Mouse (Mus musculus): ENCODE data around the gene Exoc3l4. TPM values are rescaled to one million over a fixed set of nuclear protein-coding genes. Genes with fewer than 3 reads are reported as not detected.

Exoc3l4 gene
- polyA plus RNA-seq, 1 experiment, result 10.0 TPM

DNA sequence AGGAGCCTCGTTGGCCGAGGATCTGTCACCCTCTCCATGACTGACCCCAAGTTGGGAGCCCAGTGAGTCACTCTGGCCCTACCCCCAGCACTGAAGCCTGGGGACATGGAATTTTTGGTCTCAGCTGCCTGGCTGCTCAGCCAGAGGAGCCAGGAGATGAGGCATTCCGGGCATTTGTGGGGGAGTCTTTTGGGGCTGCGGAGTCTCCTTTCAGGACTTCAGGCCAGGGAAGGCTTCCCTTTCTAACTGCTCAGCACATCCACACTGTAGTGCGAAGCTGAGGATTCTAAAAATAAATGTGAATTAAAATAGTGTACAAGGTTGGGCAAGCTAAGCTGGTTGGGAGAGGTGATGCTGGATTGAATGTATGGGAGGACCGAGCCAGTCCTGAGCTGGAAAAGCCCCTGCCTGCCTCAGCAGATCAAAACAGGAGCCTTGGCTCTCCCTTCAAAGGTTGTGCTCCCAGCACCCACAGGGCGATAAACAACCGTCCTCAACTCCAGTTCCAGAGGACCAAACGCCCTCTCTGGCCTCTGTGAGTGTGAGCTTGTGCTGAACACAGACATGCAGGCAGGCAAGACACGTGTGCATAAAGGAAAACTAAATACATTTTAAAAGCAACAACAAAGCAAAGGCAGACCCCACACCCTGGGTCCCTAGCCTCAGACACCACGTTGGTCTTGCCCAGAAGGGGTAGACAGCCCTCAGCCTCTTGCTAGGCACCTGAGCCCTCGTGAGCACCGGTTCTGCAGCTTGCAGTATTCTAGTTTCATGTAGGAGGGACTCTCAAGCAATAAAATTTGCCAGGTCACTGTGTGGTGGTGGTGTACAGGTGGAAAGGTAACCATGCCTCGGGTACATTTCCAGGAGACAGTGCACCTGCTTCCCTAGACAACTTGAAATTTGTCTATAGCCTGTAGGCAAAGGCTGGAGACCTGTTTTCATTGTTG, 14.3 kb downstream of the Exoc3l4 start:
- Histone ChIP-seq H3K27ac (ENCODE audit: insufficient read depth, low read length) (no peak overlapping the region), H3K4me1 (ENCODE audit: control insufficient read depth, insufficient read depth, low read length) (no peaks in the 10 kb centered on the region), H3K4me3 (replicated peaks; ENCODE audit: insufficient read depth, low read depth, low read length) (no peak overlapping the region), H3K27me3 (ENCODE audit: control insufficient read depth, insufficient read depth, low read length) (no peaks in the 10 kb centered on the region)
- 65% methylated on average over 14 of the region's 14 CpGs for WGBS
- DNase-seq, result no peak
- TF ChIP-seq CTCF (IDR thresholded peaks at IDR 0.05; ENCODE audit: borderline replicate concordance, insufficient read depth, low read depth, low read length) (no peak), POLR2A (IDR thresholded peaks at IDR 0.05; ENCODE audit: borderline replicate concordance, insufficient read depth, low read length) (no peak)

DNA sequence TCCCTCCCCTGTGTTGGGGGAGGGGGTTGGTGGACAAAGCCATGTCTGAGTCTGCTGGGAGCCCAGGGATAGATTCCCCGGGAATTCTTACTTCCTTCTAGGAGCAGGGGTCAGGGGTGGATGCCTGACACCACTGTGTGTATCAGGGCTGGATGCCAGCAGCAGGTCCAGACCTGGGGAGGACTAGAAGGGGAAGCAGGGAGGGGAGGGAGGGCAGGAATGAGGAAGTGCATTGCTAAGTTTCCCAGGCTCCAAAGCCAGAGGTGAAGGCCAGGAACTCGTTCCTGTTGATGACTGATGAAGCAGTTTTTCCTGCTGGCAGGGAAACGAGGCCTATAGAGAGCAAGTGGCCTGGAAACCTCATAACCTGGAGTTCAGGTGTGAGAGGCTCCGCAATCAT, 15.3 kb downstream of the Exoc3l4 start:
- Histone ChIP-seq H3K27me3 (ENCODE audit: control insufficient read depth, insufficient read depth, low read length) (no peaks in the 10 kb centered on the region), H3K4me1 (ENCODE audit: control insufficient read depth, insufficient read depth, low read length) (no peaks in the 10 kb centered on the region), H3K4me3 (replicated peaks; ENCODE audit: insufficient read depth, low read depth, low read length) (no peak overlapping the region), H3K27ac (ENCODE audit: insufficient read depth, low read length) (no peak overlapping the region)
- 66% methylated on average over 4 of the region's 4 CpGs for WGBS
- TF ChIP-seq POLR2A (IDR thresholded peaks at IDR 0.05; ENCODE audit: borderline replicate concordance, insufficient read depth, low read length) (no peak), CTCF (IDR thresholded peaks at IDR 0.05; ENCODE audit: borderline replicate concordance, insufficient read depth, low read depth, low read length) (no peak)
- DNase-seq, result no peak

DNA sequence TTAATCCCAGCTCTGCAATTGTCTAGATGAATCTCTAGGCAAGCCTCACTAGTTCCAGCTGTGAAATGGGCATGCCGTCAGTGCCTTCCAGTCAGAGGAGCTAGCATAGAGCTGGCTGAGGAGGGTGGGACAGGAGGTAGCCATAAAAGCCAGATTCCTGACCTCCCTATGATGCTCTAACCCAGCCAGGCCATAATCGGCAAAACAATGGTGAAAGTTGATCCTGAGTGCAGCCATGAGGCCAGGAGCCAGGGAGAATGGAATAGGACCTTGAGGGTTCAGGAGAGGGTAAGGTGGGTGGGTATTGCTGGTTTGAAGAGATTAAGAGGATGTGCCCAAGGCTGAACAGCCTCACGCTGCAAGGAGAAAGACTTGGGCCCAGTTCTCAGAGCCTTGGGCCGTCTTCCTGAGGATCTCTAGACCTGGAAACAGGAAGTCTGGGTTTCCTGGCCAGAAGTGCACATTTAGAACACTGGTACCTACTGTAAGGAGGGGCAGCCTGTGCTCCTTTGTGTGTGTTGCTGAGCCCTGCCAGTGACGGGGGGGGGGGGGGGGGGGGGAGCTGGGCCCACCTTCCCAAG, 16.0 kb downstream of the Exoc3l4 start:
- no peak for TF ChIP-seq POLR2A (IDR thresholded peaks at IDR 0.05; ENCODE audit: borderline replicate concordance, insufficient read depth, low read length)
- TF ChIP-seq CTCF (IDR thresholded peaks at IDR 0.05; ENCODE audit: borderline replicate concordance, insufficient read depth, low read depth, low read length), result no peak
- DNase-seq, result no peak
- WGBS, result 77% methylated on average over 5 of the region's 5 CpGs
- Histone ChIP-seq H3K27me3 (ENCODE audit: control insufficient read depth, insufficient read depth, low read length) (no peaks in the 10 kb centered on the region), H3K4me1 (ENCODE audit: control insufficient read depth, insufficient read depth, low read length) (no peaks in the 10 kb centered on the region), H3K27ac (ENCODE audit: insufficient read depth, low read length) (no peak overlapping the region), H3K4me3 (replicated peaks; ENCODE audit: insufficient read depth, low read depth, low read length) (no peak overlapping the region)

DNA sequence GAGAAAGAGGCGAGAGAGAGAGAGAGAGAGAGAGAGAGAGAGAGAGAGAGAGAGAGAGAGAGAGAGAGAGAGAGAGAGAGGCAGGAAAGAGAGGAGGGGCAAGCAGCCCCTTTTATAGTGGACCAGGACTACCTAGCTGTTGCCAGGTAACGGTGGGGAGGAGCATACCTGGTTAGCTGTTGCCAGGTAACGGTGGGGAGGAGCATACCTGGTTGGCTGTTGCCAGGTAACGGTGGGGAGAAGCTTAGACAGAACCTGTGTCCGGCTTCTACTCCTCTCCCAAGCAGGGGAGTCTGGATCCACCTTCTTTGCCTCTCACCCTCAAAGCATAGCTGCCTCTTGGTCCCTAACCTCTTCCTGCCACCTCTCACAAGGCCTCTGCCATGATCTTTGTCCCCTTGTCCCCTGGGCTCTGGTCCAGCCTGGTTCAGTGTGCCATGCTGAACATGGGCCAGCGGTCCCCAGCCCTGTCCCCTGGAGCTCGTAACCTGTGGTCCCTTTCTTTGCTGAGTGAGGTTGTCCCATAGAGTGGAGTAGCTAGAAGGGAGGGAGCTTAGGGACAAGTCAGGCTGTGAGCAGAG, 17.4 kb downstream of the Exoc3l4 start:
- WGBS, result 38% methylated on average over 7 of the region's 7 CpGs
- H3K27ac ChIP-seq (ENCODE audit: insufficient read depth, low read length), result no peak overlapping the region

DNA sequence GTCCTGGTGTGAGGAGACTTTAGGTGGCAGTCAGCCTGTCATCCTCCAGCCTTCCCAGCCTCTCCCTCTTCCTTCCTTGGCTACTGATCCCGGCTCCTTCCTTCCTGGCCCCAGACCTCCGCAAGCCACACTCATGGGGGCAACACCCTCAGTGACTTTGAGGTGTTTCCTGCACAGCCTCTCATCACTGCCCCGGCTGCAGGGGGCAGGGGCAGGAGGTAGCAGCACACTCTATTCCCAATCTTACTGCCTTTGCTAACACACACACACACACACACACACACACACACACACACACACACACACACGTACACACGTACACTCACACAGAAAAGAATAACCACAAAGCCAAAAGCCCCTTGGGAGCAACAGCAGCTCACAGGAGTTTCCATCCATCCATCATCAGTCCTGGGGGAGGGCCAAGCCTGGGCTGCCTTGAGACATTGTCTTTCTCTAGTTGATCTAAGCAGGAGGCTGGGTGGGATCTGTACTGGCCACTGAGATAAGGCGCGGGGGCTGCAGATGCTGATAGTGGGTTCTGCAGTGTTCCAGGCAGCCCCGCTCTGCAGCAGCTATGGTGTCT, 18.0 kb downstream of the Exoc3l4 start:
- Histone ChIP-seq H3K27ac (ENCODE audit: insufficient read depth, low read length) (no peak overlapping the region), H3K27me3 (ENCODE audit: control insufficient read depth, insufficient read depth, low read length) (no peaks in the 10 kb centered on the region), H3K4me3 (replicated peaks; ENCODE audit: insufficient read depth, low read depth, low read length) (no peak overlapping the region), H3K4me1 (ENCODE audit: control insufficient read depth, insufficient read depth, low read length) (no peaks in the 10 kb centered on the region)
- no peak for DNase-seq
- no peak for TF ChIP-seq POLR2A (IDR thresholded peaks at IDR 0.05; ENCODE audit: borderline replicate concordance, insufficient read depth, low read length)
- no peak for TF ChIP-seq CTCF (IDR thresholded peaks at IDR 0.05; ENCODE audit: borderline replicate concordance, insufficient read depth, low read depth, low read length)
- WGBS, result 63% methylated on average over 8 of the region's 8 CpGs

More for the DNA sequence above, 17.4 kb downstream of the Exoc3l4 start:
- Histone ChIP-seq H3K4me3 (replicated peaks; ENCODE audit: insufficient read depth, low read depth, low read length) (no peak overlapping the region), H3K4me1 (ENCODE audit: control insufficient read depth, insufficient read depth, low read length) (no peaks in the 10 kb centered on the region), H3K27me3 (ENCODE audit: control insufficient read depth, insufficient read depth, low read length) (no peaks in the 10 kb centered on the region)
- no peak for TF ChIP-seq POLR2A (IDR thresholded peaks at IDR 0.05; ENCODE audit: borderline replicate concordance, insufficient read depth, low read length)
- no peak for TF ChIP-seq CTCF (IDR thresholded peaks at IDR 0.05; ENCODE audit: borderline replicate concordance, insufficient read depth, low read depth, low read length)
- no peak for DNase-seq

DNA sequence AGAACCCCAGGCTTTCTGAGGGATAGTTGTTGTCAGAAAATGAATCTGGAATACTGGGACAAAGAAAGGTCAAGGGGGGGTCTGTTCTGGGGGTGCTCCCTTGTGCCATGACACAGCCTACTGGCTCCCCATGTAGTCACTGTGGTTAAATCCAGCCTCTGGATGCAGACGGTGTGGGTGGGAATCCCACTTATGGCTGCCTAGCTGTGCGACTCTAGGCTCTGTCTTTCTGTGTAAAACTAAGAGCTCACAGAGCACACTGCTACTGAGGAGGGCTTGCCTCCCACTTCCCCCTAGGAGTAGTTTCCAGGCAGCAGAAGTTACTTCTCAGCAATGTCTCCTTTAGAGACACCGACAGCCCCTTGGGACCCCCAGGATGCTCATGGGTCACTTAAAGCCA, 19.4 kb downstream of the Exoc3l4 start:
- WGBS, result 76% methylated on average over 3 of the region's 3 CpGs
- Histone ChIP-seq H3K27me3 (ENCODE audit: control insufficient read depth, insufficient read depth, low read length) (no peaks in the 10 kb centered on the region), H3K27ac (ENCODE audit: insufficient read depth, low read length) (no peak overlapping the region), H3K4me3 (replicated peaks; ENCODE audit: insufficient read depth, low read depth, low read length) (no peak overlapping the region), H3K4me1 (ENCODE audit: control insufficient read depth, insufficient read depth, low read length) (no peaks in the 10 kb centered on the region)
- TF ChIP-seq POLR2A (IDR thresholded peaks at IDR 0.05; ENCODE audit: borderline replicate concordance, insufficient read depth, low read length) (no peak), CTCF (IDR thresholded peaks at IDR 0.05; ENCODE audit: borderline replicate concordance, insufficient read depth, low read depth, low read length) (no peak)
- DNase-seq, result no peak

DNA sequence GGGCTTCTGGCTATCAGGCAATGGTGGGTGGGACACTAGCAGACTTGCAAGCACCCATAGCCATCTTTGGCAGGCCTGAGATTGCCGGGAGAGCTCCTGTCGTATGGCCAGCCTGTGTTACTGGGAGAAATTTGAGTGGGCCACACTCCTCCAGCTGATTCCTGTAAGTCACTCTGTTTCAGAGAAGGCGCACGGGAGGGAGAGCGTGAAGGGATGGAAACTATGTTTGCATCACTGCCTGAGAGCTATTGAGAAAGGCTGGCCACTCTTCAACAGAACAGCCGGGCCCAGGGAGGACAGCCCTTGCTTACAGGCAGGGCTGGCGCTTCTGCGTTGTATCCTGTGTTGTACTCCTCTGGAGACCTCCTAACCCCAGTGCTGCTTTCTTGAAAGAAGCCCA, 19.8 kb downstream of the Exoc3l4 start:
- Histone ChIP-seq H3K27me3 (ENCODE audit: control insufficient read depth, insufficient read depth, low read length) (no peaks in the 10 kb centered on the region), H3K27ac (ENCODE audit: insufficient read depth, low read length) (no peak overlapping the region), H3K4me3 (replicated peaks; ENCODE audit: insufficient read depth, low read depth, low read length) (no peak overlapping the region), H3K4me1 (ENCODE audit: control insufficient read depth, insufficient read depth, low read length) (no peaks in the 10 kb centered on the region)
- 46% methylated on average over 8 of the region's 8 CpGs for whole genome bisulfite sequencing
- DNase-seq, result no peak
- TF ChIP-seq POLR2A (IDR thresholded peaks at IDR 0.05; ENCODE audit: borderline replicate concordance, insufficient read depth, low read length) (no peak), CTCF (IDR thresholded peaks at IDR 0.05; ENCODE audit: borderline replicate concordance, insufficient read depth, low read depth, low read length) (no peak)

Data from cerebellum, adult 2 months (tissue).